Mouse (Mus musculus) liver, adult 2 months (tissue): ENCODE results near the gene Rras.

Source experiments
- CTCF ChIP-seq: fragments of 200-500 bp; IDR thresholded peaks from 2 replicates; pipeline ENCODE4 v1.5.1; 2011; ENCODE audit warnings: low read depth, low read length, control low read depth
- POLR2A ChIP-seq: fragments of 200-500 bp; IDR thresholded peaks from 2 replicates; pipeline ENCODE4 v1.6.1; 2011; ENCODE audit warnings: low read length, control low read depth; ENCODE audit not compliant: insufficient read depth; ENCODE audit errors: extremely low read depth

GRCm38 (mm10) chr7:45052181-45052861 is 34.6 kb downstream of the Rras start:
- TF ChIP-seq CTCF, result no peak
- no peak for TF ChIP-seq POLR2A
